Mouse (Mus musculus): ENCODE data around the gene Trio. TPM values are rescaled to one million over a fixed set of nuclear protein-coding genes. Genes with fewer than 3 reads are reported as not detected.

The Trio gene
- total and polyA plus RNA-seq, 2 experiments from 2014 or later, result 21.9 to 214 TPM

DNA sequence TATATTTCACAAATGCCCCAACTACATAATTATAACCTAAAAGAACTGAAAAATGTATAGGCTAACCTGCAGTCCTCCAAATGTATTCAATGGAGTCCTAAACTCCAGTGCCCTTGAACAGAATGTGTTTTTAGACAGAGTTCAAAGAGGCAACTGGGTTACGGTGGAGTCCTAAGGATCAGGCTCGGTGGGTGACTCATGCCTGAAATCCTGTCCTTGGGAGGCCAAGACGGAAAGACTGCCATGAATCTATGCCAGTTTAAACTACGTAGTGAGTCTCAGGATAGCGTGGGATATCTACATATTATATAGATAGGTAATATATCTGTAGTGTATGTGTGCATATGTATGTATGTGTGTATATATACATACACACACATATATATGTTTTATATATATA, 234.5 kb downstream of the Trio start:
- ATAC-seq (no peak), DNase-seq (no peak)
- H3K4me3 ChIP-seq (ENCODE audit: low read depth, low read length), result no peak overlapping the region
- H3K9me3 ChIP-seq (ENCODE audit: low read length), result no peaks in the 10 kb centered on the region
- no peak for TF ChIP-seq CTCF (IDR thresholded peaks at IDR 0.05; ENCODE audit: low read depth)
- H3K27ac ChIP-seq (ENCODE audit: low read depth, low read length), result no peak overlapping the region
- no peak overlapping the region for H3K4me2 ChIP-seq (ENCODE audit: low read depth)
- H3K27me3 ChIP-seq (ENCODE audit: insufficient read depth, low read length), result no peaks in the 10 kb centered on the region
- 92% methylated on average over 5 of the region's 5 CpGs for WGBS
- peaks cover 26% of the 10 kb centered on the region for H3K4me1 ChIP-seq (ENCODE audit: insufficient read depth)
- 0 out of 2 replicates have a peak, but pooled peaks cover 3% of the 10 kb centered on the region for H3K36me3 ChIP-seq (ENCODE audit: insufficient read depth)
- no peak overlapping the region for H3K9ac ChIP-seq

DNA sequence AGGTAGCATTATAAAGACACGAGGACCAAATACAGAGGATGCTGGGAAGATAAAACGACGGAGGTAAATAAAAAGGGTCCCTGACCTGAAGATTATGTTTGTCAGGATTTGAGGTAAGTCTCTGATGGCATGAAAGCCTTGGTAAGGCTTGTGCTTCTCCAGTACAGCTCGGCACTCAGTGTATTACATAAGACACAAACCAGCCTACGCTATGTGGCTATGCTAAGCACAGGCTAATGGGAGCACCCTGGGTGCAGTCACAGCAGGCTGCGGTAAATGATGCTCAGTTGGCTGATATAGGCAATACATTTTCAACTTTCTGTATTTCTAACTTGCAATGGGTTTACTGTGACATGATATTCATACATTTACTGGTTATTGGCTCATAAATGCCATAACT, 234.9 kb downstream of the Trio start:
- 0 out of 2 replicates have a peak, but pooled peaks cover 3% of the 10 kb centered on the region for H3K36me3 ChIP-seq (ENCODE audit: insufficient read depth)
- 85% methylated on average over 6 of the region's 6 CpGs for WGBS
- no peak overlapping the region for H3K27ac ChIP-seq (ENCODE audit: low read depth, low read length)
- ATAC-seq (no peak), DNase-seq (no peak)
- no peak overlapping the region for H3K4me2 ChIP-seq (ENCODE audit: low read depth)
- no peak overlapping the region for H3K9ac ChIP-seq
- TF ChIP-seq CTCF (IDR thresholded peaks at IDR 0.05; ENCODE audit: low read depth), result no peak
- peaks cover 30% of the 10 kb centered on the region for H3K4me1 ChIP-seq (ENCODE audit: insufficient read depth)
- H3K27me3 ChIP-seq (ENCODE audit: insufficient read depth, low read length), result no peaks in the 10 kb centered on the region
- no peak overlapping the region for H3K4me3 ChIP-seq (ENCODE audit: low read depth, low read length)
- no peaks in the 10 kb centered on the region for H3K9me3 ChIP-seq (ENCODE audit: low read length)

DNA sequence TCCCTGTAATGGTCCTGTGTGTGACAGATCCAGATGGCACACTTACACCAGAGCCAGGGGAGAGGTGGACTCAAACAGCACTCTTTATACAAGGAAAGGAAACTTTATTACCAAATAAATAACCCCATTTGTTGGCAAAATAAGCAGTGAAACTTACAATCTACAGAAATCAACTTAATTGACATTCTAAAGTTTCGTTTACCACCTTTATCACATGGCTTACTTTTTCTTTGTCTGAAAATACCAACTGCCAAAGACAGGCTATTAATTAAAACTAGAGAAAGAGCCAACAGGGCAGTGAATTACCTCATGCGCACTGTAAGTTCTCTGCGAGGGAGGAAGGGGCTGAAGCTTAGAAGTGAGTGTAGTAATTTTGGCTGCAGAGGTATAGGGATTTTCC, 236.3 kb downstream of the Trio start:
- Histone ChIP-seq H3K4me1 (ENCODE audit: insufficient read depth) (peaks cover 42% of the 10 kb centered on the region), H3K27ac (ENCODE audit: low read depth, low read length) (0 out of 2 replicates have a peak overlapping the region, but pooled peaks have one; percentile 15), H3K36me3 (ENCODE audit: insufficient read depth) (0 out of 2 replicates have a peak, but pooled peaks cover 3% of the 10 kb centered on the region), H3K9me3 (ENCODE audit: low read length) (no peaks in the 10 kb centered on the region), H3K4me2 (ENCODE audit: low read depth) (no peak overlapping the region), H3K4me3 (ENCODE audit: low read depth, low read length) (no peak overlapping the region), H3K27me3 (ENCODE audit: insufficient read depth, low read length) (no peaks in the 10 kb centered on the region), H3K9ac (no peak overlapping the region)
- ATAC-seq, result no peak
- WGBS, result 22% methylated on average over 3 of the region's 3 CpGs
- no peak for TF ChIP-seq CTCF (IDR thresholded peaks at IDR 0.05; ENCODE audit: low read depth)
- no peak for DNase-seq

DNA sequence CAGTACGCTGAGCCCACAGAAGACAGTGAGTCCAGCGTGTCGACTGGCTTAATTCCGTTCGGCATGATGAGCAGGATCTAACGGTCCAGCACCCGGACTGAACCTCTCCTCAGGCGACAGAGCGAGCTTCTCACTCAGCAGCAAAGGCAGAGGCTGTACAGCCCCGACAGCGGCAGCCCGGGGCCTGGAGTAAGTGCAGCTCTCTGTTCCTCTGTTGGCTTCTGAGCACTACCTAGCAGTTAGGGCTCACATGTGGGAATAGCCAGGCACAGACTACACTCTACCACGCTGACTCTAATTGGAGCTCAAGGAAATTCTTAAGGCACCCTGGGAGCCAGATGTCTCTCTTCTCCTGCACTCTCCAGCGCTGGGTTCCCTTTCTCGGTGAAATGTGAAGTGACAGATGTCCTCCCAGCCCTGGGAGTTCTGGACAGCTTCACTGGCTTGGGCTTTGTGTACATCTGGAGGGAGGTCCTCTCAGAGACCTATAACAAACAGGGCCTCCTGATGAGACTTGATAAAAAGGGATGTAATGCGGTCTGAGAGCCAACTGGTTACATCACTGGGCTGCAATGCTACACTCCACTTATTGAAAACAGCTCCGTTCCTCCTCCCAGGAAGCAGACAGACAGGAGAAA, 237.4 kb downstream of the Trio start:
- Histone ChIP-seq H3K4me1 (ENCODE audit: insufficient read depth) (peaks cover 53% of the 10 kb centered on the region), H3K27ac (ENCODE audit: low read depth, low read length) (peak overlapping the region; percentile 73), H3K27me3 (ENCODE audit: insufficient read depth, low read length) (no peaks in the 10 kb centered on the region), H3K4me2 (ENCODE audit: low read depth) (peak overlapping the region; percentile 38), H3K9me3 (ENCODE audit: low read length) (no peaks in the 10 kb centered on the region), H3K9ac (peak overlapping the region; percentile 47), H3K36me3 (ENCODE audit: insufficient read depth) (0 out of 2 replicates have a peak, but pooled peaks cover 3% of the 10 kb centered on the region), H3K4me3 (ENCODE audit: low read depth, low read length) (peak overlapping the region; percentile 25)
- peak; percentile 63 for DNase-seq
- WGBS, result 10% methylated on average over 17 of the region's 17 CpGs
- ATAC-seq, result peak; percentile 59
- TF ChIP-seq CTCF (IDR thresholded peaks at IDR 0.05; ENCODE audit: low read depth), result no peak

DNA sequence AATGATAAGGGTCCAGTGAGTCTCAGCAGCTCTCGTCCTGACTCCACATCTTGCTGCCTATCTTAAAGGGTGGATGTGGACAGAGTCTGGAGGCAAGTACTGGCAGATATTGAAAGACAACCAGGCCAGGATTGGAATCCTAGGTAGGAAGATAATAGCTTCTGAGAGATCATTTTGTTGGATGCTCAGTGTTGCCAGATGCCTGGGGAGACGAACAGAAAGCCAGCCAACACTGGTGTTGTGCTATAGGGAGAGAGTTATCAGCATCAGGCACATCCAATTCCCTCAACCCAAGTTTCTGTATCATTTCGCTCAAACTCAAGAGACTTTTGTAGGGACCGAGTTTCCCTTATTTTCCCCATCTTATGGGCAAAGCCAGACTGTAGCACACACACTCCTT, 238.5 kb downstream of the Trio start:
- no peak for TF ChIP-seq CTCF (IDR thresholded peaks at IDR 0.05; ENCODE audit: low read depth)
- no peak for DNase-seq
- no peak for ATAC-seq
- Histone ChIP-seq H3K4me3 (ENCODE audit: low read depth, low read length) (peak overlapping the region; percentile 1; the same call in 1 of the 2 replicates), H3K36me3 (ENCODE audit: insufficient read depth) (0 out of 2 replicates have a peak, but pooled peaks cover 3% of the 10 kb centered on the region), H3K27me3 (ENCODE audit: insufficient read depth, low read length) (no peaks in the 10 kb centered on the region), H3K27ac (ENCODE audit: low read depth, low read length) (no peak overlapping the region; the same call in 1 of the 2 replicates), H3K4me1 (ENCODE audit: insufficient read depth) (peaks cover 61% of the 10 kb centered on the region), H3K4me2 (ENCODE audit: low read depth) (peak overlapping the region; percentile 38), H3K9me3 (ENCODE audit: low read length) (no peaks in the 10 kb centered on the region), H3K9ac (peak overlapping the region; percentile 47; the same call in 1 of the 2 replicates)
- 55% methylated on average over 4 of the region's 4 CpGs for WGBS

DNA sequence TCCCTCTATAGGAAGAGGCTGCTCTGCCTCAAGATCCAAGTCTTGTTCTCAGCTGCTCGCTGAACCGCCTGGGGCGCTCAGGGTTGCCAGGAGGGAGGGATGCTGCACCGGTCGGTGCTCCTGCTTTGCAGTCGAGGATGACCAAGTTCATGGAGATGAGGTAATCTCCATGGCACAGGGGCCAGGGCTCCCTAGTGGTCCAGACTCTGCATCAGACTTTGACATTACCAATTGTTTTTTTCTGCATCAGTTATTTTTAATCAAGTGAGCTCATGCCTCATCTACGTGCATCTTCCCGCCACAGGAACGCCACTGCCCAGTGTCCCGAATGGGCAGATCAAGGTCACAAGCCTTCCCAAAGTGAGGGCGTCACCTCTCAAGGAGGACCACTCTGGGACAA, 239.2 kb downstream of the Trio start:
- Histone ChIP-seq H3K4me2 (ENCODE audit: low read depth) (peak overlapping the region; percentile 13; the same call in 1 of the 2 replicates), H3K27ac (ENCODE audit: low read depth, low read length) (no peak overlapping the region; the same call in 1 of the 2 replicates)

DNA sequence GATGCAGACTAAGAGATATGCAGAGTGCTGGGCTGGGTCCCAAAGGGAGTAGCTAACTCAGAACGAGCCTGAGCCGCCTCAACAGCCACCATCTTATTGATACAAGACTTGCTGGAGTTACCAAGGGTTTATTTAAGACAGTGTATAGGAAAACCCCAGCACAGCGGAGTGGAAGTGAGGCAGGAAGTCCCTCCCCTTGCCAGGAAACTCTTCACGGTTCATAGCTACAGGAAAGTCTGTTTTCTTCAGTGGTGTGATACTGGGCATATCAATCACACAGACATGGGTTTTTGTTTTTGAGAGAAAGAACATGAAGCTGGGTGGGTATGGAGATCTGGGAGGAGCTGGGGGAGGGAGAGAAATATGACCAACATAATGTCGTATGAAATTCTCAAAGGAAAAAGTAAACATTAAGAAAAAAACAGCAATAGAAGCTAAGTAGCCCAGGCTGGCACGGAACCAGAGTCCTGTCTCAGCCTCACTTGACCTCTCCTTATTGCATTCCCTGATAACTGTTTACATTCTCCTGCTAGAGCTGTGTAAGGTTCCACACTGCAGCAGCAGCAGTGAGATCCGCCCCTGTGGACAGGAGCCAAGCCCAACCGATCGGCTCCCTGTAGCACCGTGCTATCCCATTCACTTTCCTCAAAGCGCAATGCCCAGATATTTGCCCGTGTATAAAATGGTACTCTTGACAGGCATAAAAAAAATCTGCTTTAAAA, 240.2 kb downstream of the Trio start:
- TF ChIP-seq CTCF (IDR thresholded peaks at IDR 0.05; ENCODE audit: low read depth), result no peak
- peak overlapping the region; percentile 8 for H3K4me2 ChIP-seq (ENCODE audit: low read depth)
- DNase-seq (no peak), ATAC-seq (no peak)
- H3K27me3 ChIP-seq (ENCODE audit: insufficient read depth, low read length), result no peaks in the 10 kb centered on the region
- H3K4me3 ChIP-seq (ENCODE audit: low read depth, low read length), result no peak overlapping the region
- 33% methylated on average over 12 of the region's 12 CpGs for WGBS
- H3K9me3 ChIP-seq (ENCODE audit: low read length), result no peaks in the 10 kb centered on the region
- H3K4me1 ChIP-seq (ENCODE audit: insufficient read depth), result peaks cover 61% of the 10 kb centered on the region
- no peak overlapping the region for H3K9ac ChIP-seq
- 0 out of 2 replicates have a peak, but pooled peaks cover 3% of the 10 kb centered on the region for H3K36me3 ChIP-seq (ENCODE audit: insufficient read depth)
- no peak overlapping the region for H3K27ac ChIP-seq (ENCODE audit: low read depth, low read length)

More for the DNA sequence above, 239.2 kb downstream of the Trio start:
- H3K9ac ChIP-seq, result no peak overlapping the region
- 0 out of 2 replicates have a peak, but pooled peaks cover 3% of the 10 kb centered on the region for H3K36me3 ChIP-seq (ENCODE audit: insufficient read depth)
- peak overlapping the region; percentile 1; the same call in 1 of the 2 replicates for H3K4me3 ChIP-seq (ENCODE audit: low read depth, low read length)
- ATAC-seq (no peak), DNase-seq (no peak)
- H3K27me3 ChIP-seq (ENCODE audit: insufficient read depth, low read length), result no peaks in the 10 kb centered on the region
- H3K4me1 ChIP-seq (ENCODE audit: insufficient read depth), result peaks cover 61% of the 10 kb centered on the region
- H3K9me3 ChIP-seq (ENCODE audit: low read length), result no peaks in the 10 kb centered on the region
- no peak for TF ChIP-seq CTCF (IDR thresholded peaks at IDR 0.05; ENCODE audit: low read depth)
- WGBS, result 40% methylated on average over 11 of the region's 11 CpGs
